Mouse (Mus musculus): ENCODE results near the gene Mesd. TPM values are rescaled to one million over a fixed set of nuclear protein-coding genes. Genes with fewer than 3 reads are reported as not detected.

Mesd gene
- polyA plus RNA-seq, 1 experiment from 2014 or later, result 71.5 TPM

DNA sequence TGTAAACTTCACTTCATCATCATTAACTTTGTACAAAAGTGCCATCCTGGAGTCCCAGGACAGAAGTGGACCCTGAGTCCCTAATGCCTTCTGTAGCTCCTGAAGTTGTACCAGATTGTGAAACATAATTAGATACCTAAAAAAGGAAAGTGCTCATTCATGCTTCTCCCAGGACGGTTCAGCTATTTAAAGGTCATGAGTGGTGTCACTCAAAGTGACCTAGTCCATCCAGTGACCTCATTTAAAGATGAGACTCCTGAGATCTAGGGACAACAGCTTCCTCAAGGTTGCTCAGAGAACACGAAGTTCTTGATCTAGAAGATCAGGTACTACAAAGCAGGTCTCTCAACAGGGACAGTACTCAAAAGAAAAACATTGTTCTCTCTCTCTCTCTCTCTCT lies 20.7 kb upstream of the Mesd start:
- H3K36me3 ChIP-seq (ENCODE audit: control insufficient read depth, insufficient read depth, low read length), result no peaks in the 10 kb centered on the region
- H3K9ac ChIP-seq (ENCODE audit: low read length), result no peak overlapping the region
- H3K4me3 ChIP-seq (ENCODE audit: control insufficient read depth in 1 of 2, insufficient read depth in 1 of 2, low read depth in 1 of 2, low read length in 2 of 2), result no peak overlapping the region
- H3K9me3 ChIP-seq (ENCODE audit: control insufficient read depth, low read length), result no peaks in the 10 kb centered on the region
- no peak for ATAC-seq (ENCODE audit: insufficient number of reproducible peaks, insufficient read depth, low FRiP score, low read depth)
- 21% methylated on average over 2 of the region's 2 CpGs for WGBS
- peaks cover 3 to 5% of the 10 kb centered on the region in 2 experiments; a peak in 1 of 4 replicates for H3K4me1 ChIP-seq (ENCODE audit: control insufficient read depth in 2 of 2, insufficient read depth in 2 of 2, low read length in 2 of 2)
- H3K27ac ChIP-seq (replicated peaks in 1 of 2; ENCODE audit: control insufficient read depth in 1 of 2, insufficient read depth in 1 of 2, low read depth in 2 of 2, low read length in 2 of 2), result no peak overlapping the region
- H3K4me2 ChIP-seq (ENCODE audit: low read length), result no peak overlapping the region
- H3K27me3 ChIP-seq (ENCODE audit: control insufficient read depth, insufficient read depth, low read length), result no peaks in the 10 kb centered on the region

DNA sequence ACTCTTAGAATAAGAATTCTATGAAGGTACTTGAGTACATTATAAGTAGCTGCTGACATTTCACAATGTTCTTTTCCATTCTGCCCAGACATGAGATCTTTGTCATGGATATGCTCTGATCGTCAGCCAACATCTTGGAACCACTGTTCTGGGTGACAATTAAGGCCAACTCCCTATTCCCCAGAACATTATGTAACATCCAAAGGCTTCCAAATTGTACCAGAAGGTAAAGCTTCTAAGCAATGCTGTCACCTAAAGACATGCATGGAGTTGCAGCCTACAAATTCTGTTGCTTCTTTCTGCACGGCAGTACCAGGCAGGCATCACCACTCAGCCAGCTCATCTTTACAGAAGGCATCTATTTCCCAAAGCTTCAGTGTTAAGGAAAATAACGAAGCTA lies 16.1 kb upstream of the Mesd start:
- no peak overlapping the region for H3K4me3 ChIP-seq (ENCODE audit: control insufficient read depth in 1 of 2, insufficient read depth in 1 of 2, low read depth in 1 of 2, low read length in 2 of 2)
- no peak for ATAC-seq (ENCODE audit: insufficient number of reproducible peaks, insufficient read depth, low FRiP score, low read depth)
- H3K4me1 ChIP-seq (ENCODE audit: control insufficient read depth in 2 of 2, insufficient read depth in 2 of 2, low read length in 2 of 2), result peaks cover 0 to under 1% of the 10 kb centered on the region in 2 experiments; a peak in 1 of 4 replicates
- H3K9me3 ChIP-seq (ENCODE audit: control insufficient read depth, low read length), result no peaks in the 10 kb centered on the region
- 58% methylated on average over 3 of the region's 3 CpGs for WGBS
- H3K36me3 ChIP-seq (ENCODE audit: control insufficient read depth, insufficient read depth, low read length), result no peaks in the 10 kb centered on the region
- no peak overlapping the region for H3K9ac ChIP-seq (ENCODE audit: low read length)
- H3K4me2 ChIP-seq (ENCODE audit: low read length), result no peak overlapping the region
- H3K27ac ChIP-seq (replicated peaks in 1 of 2; ENCODE audit: control insufficient read depth in 1 of 2, insufficient read depth in 1 of 2, low read depth in 2 of 2, low read length in 2 of 2), result no peak overlapping the region
- H3K27me3 ChIP-seq (ENCODE audit: control insufficient read depth, insufficient read depth, low read length), result no peaks in the 10 kb centered on the region

DNA sequence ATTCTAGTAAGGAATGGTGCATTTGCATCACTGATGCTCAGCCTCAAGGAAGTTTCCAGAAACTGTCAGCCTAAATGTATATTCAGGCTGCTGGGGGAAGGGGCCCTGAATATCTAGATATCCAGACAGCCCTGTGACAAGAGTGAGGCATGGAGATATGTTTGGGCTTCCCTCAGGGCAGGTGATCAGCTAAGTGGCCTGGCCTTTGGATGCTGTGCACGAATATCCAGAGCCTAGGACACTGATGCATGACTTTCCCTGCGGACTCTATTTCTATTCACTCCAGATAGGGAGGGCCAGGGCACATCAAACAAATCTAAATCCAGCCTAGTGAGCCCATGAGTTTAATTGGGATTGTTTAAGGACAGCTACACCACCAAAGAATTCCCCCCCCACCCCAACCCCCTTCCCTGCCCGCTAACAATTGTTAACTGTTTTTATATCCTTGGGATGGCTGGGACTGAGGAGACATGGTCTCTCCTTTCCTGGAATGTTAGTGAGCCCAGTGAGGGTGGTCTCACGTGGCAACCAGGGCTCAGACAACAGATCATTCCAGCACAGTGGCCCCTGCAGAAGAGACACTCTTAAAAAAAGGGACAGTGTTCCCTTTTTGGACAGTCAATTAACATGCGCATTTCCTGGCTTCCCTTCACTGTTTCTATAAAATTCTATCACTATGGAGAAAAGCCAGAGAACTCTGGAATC lies 14.3 kb upstream of the Mesd start:
- Histone ChIP-seq H3K9me3 (ENCODE audit: control insufficient read depth, low read length) (no peaks in the 10 kb centered on the region), H3K27me3 (ENCODE audit: control insufficient read depth, insufficient read depth, low read length) (no peaks in the 10 kb centered on the region), H3K27ac (replicated peaks in 1 of 2; ENCODE audit: control insufficient read depth in 1 of 2, insufficient read depth in 1 of 2, low read depth in 2 of 2, low read length in 2 of 2) (no peak overlapping the region), H3K36me3 (ENCODE audit: control insufficient read depth, insufficient read depth, low read length) (no peaks in the 10 kb centered on the region), H3K9ac (ENCODE audit: low read length) (no peak overlapping the region), H3K4me3 (ENCODE audit: control insufficient read depth in 1 of 2, insufficient read depth in 1 of 2, low read depth in 1 of 2, low read length in 2 of 2) (no peak overlapping the region), H3K4me1 (ENCODE audit: control insufficient read depth in 2 of 2, insufficient read depth in 2 of 2, low read length in 2 of 2) (no peaks in the 10 kb centered on the region; a peak in 1 of 4 replicates), H3K4me2 (ENCODE audit: low read length) (no peak overlapping the region)
- ATAC-seq (ENCODE audit: insufficient number of reproducible peaks, insufficient read depth, low FRiP score, low read depth), result no peak
- 48% methylated on average over 5 of the region's 5 CpGs for WGBS

DNA sequence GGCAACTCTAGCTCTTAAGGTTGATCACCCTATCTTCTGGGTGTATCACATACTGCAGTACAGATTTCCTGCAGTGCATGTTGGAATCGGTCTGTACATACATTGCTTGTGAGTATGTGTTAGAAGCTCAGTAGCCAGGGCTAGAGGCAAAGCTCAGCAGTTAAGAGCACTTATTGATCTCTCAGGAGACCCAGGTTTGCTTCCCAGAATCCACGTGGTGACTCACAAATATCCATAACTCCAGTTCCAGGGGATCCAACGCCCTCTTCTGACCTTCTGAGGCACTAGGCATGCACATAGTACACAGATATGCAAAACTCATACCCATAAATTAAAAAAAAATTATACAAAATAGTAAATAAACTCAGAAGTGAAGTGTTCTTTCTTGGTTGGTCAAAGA lies 7.2 kb upstream of the Mesd start:
- Histone ChIP-seq H3K36me3 (ENCODE audit: control insufficient read depth, insufficient read depth, low read length) (peaks cover 36% of the 10 kb centered on the region), H3K27ac (replicated peaks in 1 of 2; ENCODE audit: control insufficient read depth in 1 of 2, insufficient read depth in 1 of 2, low read depth in 2 of 2, low read length in 2 of 2) (no peak overlapping the region), H3K4me3 (ENCODE audit: control insufficient read depth in 1 of 2, insufficient read depth in 1 of 2, low read depth in 1 of 2, low read length in 2 of 2) (no peak overlapping the region), H3K4me1 (ENCODE audit: control insufficient read depth in 2 of 2, insufficient read depth in 2 of 2, low read length in 2 of 2) (peaks cover 2 to 31% of the 10 kb centered on the region in 2 experiments), H3K4me2 (ENCODE audit: low read length) (no peak overlapping the region), H3K9me3 (ENCODE audit: control insufficient read depth, low read length) (no peaks in the 10 kb centered on the region), H3K9ac (ENCODE audit: low read length) (no peak overlapping the region), H3K27me3 (ENCODE audit: control insufficient read depth, insufficient read depth, low read length) (no peaks in the 10 kb centered on the region)
- 74% methylated on average over 3 of the region's 3 CpGs for WGBS
- no peak for ATAC-seq (ENCODE audit: insufficient number of reproducible peaks, insufficient read depth, low FRiP score, low read depth)

DNA sequence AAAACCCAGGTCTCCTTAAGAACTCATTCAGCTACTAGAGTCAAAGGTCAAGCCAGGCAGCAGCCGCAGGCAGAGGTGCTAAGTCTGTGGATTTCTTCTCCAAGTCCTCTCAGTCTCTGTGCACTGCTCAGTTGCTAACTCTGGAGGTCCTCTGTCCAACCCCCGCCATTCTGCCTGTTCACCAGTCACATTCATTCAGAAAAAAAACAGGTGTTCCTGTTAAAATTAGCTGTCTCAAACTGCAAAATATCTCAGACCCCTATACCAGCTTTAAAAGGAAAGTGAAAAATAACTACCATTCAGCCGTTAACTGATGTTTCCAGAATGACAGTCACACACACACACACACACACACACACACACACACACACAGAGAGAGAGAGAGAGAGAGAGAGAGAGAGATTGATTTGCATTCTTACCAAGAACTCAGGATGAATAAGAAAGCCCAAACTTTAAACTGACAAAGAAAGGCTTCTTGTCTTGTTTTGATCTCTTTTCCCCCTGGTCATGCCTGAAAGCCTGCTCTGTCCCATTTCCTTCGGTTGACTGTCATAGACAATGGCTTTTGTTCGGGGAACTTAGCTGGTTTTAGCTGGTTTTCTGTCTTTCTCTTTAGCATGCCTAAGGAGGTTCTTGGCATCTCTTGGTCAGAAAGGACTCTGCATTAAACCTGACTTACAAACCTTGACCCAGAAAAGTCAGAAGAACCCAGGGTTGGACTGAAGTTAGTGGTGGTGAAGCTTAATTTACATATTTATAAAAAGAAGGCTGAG lies 5.4 kb upstream of the Mesd start:
- Histone ChIP-seq H3K9ac (ENCODE audit: low read length) (peak overlapping the region; percentile 41; the same call in 1 of the 2 replicates), H3K4me3 (ENCODE audit: control insufficient read depth in 1 of 2, insufficient read depth in 1 of 2, low read depth in 1 of 2, low read length in 2 of 2) (no peak overlapping the region), H3K4me1 (ENCODE audit: control insufficient read depth in 2 of 2, insufficient read depth in 2 of 2, low read length in 2 of 2) (peaks cover 8 to 38% of the 10 kb centered on the region in 2 experiments), H3K4me2 (ENCODE audit: low read length) (peak overlapping the region; percentile 95), H3K36me3 (ENCODE audit: control insufficient read depth, insufficient read depth, low read length) (peaks cover 41% of the 10 kb centered on the region), H3K27ac (replicated peaks in 1 of 2; ENCODE audit: control insufficient read depth in 1 of 2, insufficient read depth in 1 of 2, low read depth in 2 of 2, low read length in 2 of 2) (0 out of 4 replicates have a peak overlapping the region, but pooled peaks of 1 of the 2 experiments have one; percentile 17), H3K9me3 (ENCODE audit: control insufficient read depth, low read length) (no peaks in the 10 kb centered on the region), H3K27me3 (ENCODE audit: control insufficient read depth, insufficient read depth, low read length) (no peaks in the 10 kb centered on the region)
- ATAC-seq (ENCODE audit: insufficient number of reproducible peaks, insufficient read depth, low FRiP score, low read depth), result no peak
- 31% methylated on average over 5 of the region's 5 CpGs for WGBS

DNA sequence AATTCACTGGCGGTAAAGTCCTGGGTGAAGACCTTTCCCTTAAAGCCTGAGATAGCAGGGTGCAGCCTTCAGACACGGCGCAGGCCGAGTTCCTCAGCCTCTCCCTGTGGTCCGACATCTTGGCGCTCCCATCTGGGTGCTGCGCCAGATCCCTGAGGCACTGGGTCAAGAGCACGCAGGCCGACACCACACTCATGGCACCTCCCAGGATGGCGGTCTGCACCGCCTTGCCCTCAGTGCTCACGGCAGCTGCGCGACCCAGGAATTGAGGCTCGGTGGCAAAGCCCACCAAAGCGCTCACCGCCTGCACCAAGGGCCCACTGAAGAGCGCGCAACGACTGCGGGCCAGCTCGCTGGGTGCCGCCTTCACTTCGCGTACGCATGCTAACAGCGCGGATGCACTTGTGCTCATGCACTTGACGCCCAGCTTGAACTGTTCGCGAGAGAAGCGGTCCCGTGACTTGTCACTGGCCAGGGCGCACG lies 2.1 kb upstream of the Mesd start:
- ATAC-seq (ENCODE audit: insufficient number of reproducible peaks, insufficient read depth, low FRiP score, low read depth), result no peak
- Histone ChIP-seq H3K4me1 (ENCODE audit: control insufficient read depth in 2 of 2, insufficient read depth in 2 of 2, low read length in 2 of 2) (peaks cover 8 to 44% of the 10 kb centered on the region in 2 experiments), H3K36me3 (ENCODE audit: control insufficient read depth, insufficient read depth, low read length) (peaks cover 27% of the 10 kb centered on the region), H3K4me2 (ENCODE audit: low read length) (peak overlapping the region; percentile 95), H3K27me3 (ENCODE audit: control insufficient read depth, insufficient read depth, low read length) (no peaks in the 10 kb centered on the region), H3K9ac (ENCODE audit: low read length) (peak overlapping the region; percentile 91), H3K4me3 (ENCODE audit: control insufficient read depth in 1 of 2, insufficient read depth in 1 of 2, low read depth in 1 of 2, low read length in 2 of 2) (peak overlapping the region; percentile 71 to 88), H3K27ac (replicated peaks in 1 of 2; ENCODE audit: control insufficient read depth in 1 of 2, insufficient read depth in 1 of 2, low read depth in 2 of 2, low read length in 2 of 2) (peak overlapping the region in 1 of 2 experiments; percentile 98; a peak in 2 of 4 replicates), H3K9me3 (ENCODE audit: control insufficient read depth, low read length) (no peaks in the 10 kb centered on the region)
- WGBS, result 77% methylated on average over 35 of the region's 35 CpGs

DNA sequence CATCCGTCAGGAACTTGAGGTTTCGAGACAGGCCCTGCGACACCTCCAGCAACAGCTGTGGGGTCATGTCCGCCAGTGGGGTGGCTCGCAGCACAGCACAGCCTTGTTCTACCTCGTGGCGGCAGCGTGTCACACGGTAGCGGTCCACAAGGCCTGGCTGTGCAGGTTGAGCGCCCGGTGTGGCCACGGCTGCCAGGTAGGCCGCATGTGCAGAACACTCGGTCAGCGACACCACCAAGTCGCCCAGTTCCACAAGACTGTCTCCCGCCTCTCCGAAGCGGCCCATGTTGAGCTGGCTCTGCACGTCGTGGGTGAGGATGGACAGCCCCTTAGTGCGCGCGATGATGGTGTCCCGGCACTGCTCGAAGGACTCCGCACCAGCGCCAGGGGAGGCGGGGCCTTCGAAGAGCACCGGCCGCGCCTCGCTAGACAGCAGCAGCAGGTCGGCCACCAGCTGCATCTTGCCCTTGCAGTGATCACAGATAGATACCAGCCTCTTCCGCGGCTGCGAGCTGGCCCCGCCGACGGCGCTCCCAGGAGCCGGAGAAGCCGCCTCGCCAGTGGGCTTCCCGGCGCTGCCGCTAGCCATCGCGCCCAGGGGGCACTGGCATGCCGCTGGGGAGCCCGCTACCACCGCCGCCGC lies 1.5 kb upstream of the Mesd start:
- ATAC-seq (ENCODE audit: insufficient number of reproducible peaks, insufficient read depth, low FRiP score, low read depth), result no peak
- H3K4me2 ChIP-seq (ENCODE audit: low read length), result peak overlapping the region; percentile 95
- H3K27me3 ChIP-seq (ENCODE audit: control insufficient read depth, insufficient read depth, low read length), result no peaks in the 10 kb centered on the region
- peak overlapping the region; percentile 71 to 88 for H3K4me3 ChIP-seq (ENCODE audit: control insufficient read depth in 1 of 2, insufficient read depth in 1 of 2, low read depth in 1 of 2, low read length in 2 of 2)
- H3K27ac ChIP-seq (replicated peaks in 1 of 2; ENCODE audit: control insufficient read depth in 1 of 2, insufficient read depth in 1 of 2, low read depth in 2 of 2, low read length in 2 of 2), result peak overlapping the region; percentile 88 to 98
- peak overlapping the region; percentile 91 for H3K9ac ChIP-seq (ENCODE audit: low read length)
- no peaks in the 10 kb centered on the region for H3K9me3 ChIP-seq (ENCODE audit: control insufficient read depth, low read length)
- 15% methylated on average over 56 of the region's 56 CpGs for WGBS
- H3K36me3 ChIP-seq (ENCODE audit: control insufficient read depth, insufficient read depth, low read length), result peaks cover 21% of the 10 kb centered on the region
- peaks cover 8 to 44% of the 10 kb centered on the region in 2 experiments for H3K4me1 ChIP-seq (ENCODE audit: control insufficient read depth in 2 of 2, insufficient read depth in 2 of 2, low read length in 2 of 2)
